Mouse (Mus musculus) liver, embryonic 13.5 days (tissue): ENCODE results near the gene Lrrc8c. TPM values are rescaled to one million over a fixed set of nuclear protein-coding genes. Genes with fewer than 3 reads are reported as not detected.

Experiments
- ATAC-seq: fragments of 200-750 bp; cut with Nextera tagmentation; 2 replicates; pipeline ENCODE4 v1.8.0; 2017; ENCODE audit warnings: low read depth, mild to moderate bottlenecking, moderate number of reproducible peaks, moderate library complexity
- DNase-seq: peaks from one replicate; pipeline ENCODE4 v3.0.0; 2022
- H3K27ac ChIP-seq: fragments of 300-500 bp; sonication (generic); 2 replicates; pipeline ENCODE4 v1.5.1; 2015; ENCODE audit warnings: moderate library complexity, mild to moderate bottlenecking, inconsistent platforms
- H3K27me3 ChIP-seq: fragments of 300-500 bp; sonication (generic); 2 replicates; pipeline ENCODE4 v1.6.1; 2015; ENCODE audit warnings: mild to moderate bottlenecking, inconsistent platforms
- H3K36me3 ChIP-seq: fragments of 300-500 bp; sonication (generic); 2 replicates; pipeline ENCODE4 v1.6.1; 2015; ENCODE audit warnings: mild to moderate bottlenecking, inconsistent platforms
- H3K4me1 ChIP-seq: fragments of 300-500 bp; sonication (generic); replicated peaks from 2 replicates; pipeline ENCODE4 v1.6.1; 2015; ENCODE audit warnings: inconsistent platforms
- H3K4me2 ChIP-seq: fragments of 300-500 bp; sonication (generic); 2 replicates; pipeline ENCODE4 v1.6.1; 2015; ENCODE audit warnings: inconsistent platforms, mild to moderate bottlenecking, moderate library complexity
- H3K4me3 ChIP-seq: fragments of 300-500 bp; sonication (generic); replicated peaks from 2 replicates; pipeline ENCODE4 v1.5.1; 2015; ENCODE audit warnings: mild to moderate bottlenecking, inconsistent platforms
- H3K9ac ChIP-seq: fragments of 300-500 bp; sonication (generic); 2 replicates; pipeline ENCODE4 v1.6.1; 2015; ENCODE audit warnings: mild to moderate bottlenecking, inconsistent platforms
- H3K9me3 ChIP-seq: fragments of 300-500 bp; sonication (generic); replicated peaks from 2 replicates; pipeline ENCODE4 v1.6.1; 2016; ENCODE audit warnings: inconsistent platforms
- WGBS: fragments of 180-500 bp; shearing (Covaris S2); methylation state at CpG from one replicate; pipeline ENCODE4 v1.1.7; 2015; ENCODE audit not compliant: insufficient replicate concordance; 5-methylcytosine and 5-hydroxymethylcytosine counted together
- polyA plus RNA-seq: library from polyadenylated mRNA; unstranded; fragments of >200 nt; fragmentation: Nextera tagmentation; extraction: Ambion mirVana; gene quantifications from 2 replicates; pipeline ENCODE4 v1.2.1, GENCODE M21; 2015

The Lrrc8c gene
- polyA plus RNA-seq, 1 experiment from 2014 or later = 17.5 TPM

DNA sequence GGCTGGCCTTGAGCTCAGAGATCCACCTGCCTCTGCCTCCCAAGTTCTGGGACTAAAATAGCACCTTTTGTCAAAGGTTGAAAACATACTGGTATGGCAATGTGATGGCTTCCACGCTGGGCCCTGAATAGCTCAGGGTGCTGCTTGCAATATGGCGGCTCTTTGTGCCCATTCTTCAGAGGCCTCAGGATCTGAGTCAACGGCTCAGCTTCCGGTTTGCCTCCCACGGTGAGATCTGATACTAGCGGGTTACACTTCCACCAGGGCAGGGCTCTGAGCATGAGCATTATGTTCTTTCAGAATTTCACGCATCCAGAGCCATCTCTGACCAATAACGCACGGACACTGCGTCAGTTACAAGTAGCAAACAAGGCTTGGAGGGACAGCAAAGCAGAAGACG is 120.2 kb downstream of the Lrrc8c start:
- H3K9ac ChIP-seq = no peak overlapping the region
- WGBS = 77% methylated on average over 11 of the region's 11 CpGs
- ATAC-seq = no peak

DNA sequence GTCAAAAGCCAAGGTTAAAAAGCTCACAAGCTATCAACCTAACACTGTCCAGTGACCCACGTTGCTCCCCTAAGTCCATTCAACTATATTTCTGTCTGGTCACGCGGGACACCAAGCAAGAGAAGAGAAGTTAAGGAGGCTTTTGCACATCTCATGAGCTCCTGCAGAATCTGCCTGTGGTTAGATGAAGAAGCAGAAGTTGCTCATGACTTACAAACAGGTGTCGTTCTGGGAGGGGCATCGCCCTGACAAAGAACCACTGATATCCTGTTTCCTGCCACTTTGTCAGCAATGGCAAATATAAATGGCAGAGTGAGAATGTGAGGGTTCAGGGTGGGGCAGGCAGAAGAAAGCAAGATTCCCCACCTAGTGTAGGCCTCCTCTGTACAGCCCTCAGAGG is 123.3 kb downstream of the Lrrc8c start:
- H3K4me1 ChIP-seq = peaks cover 4% of the 10 kb centered on the region; the same call in 1 of the 2 replicates
- no peak overlapping the region for H3K4me3 ChIP-seq
- no peak for DNase-seq
- H3K27me3 ChIP-seq = no peaks in the 10 kb centered on the region
- no peak overlapping the region for H3K9ac ChIP-seq
- WGBS = 14% methylated on average over 5 of the region's 5 CpGs
- no peak for ATAC-seq
- no peaks in the 10 kb centered on the region for H3K36me3 ChIP-seq
- H3K9me3 ChIP-seq = no peaks in the 10 kb centered on the region
- H3K27ac ChIP-seq = no peak overlapping the region
- no peak overlapping the region for H3K4me2 ChIP-seq

More for the DNA sequence above, 120.2 kb downstream of the Lrrc8c start:
- Histone ChIP-seq H3K36me3 (no peaks in the 10 kb centered on the region), H3K4me3 (no peak overlapping the region), H3K27me3 (no peaks in the 10 kb centered on the region), H3K9me3 (no peaks in the 10 kb centered on the region), H3K4me1 (peaks cover 4% of the 10 kb centered on the region), H3K27ac (no peak overlapping the region), H3K4me2 (no peak overlapping the region)
- no peak for DNase-seq

DNA sequence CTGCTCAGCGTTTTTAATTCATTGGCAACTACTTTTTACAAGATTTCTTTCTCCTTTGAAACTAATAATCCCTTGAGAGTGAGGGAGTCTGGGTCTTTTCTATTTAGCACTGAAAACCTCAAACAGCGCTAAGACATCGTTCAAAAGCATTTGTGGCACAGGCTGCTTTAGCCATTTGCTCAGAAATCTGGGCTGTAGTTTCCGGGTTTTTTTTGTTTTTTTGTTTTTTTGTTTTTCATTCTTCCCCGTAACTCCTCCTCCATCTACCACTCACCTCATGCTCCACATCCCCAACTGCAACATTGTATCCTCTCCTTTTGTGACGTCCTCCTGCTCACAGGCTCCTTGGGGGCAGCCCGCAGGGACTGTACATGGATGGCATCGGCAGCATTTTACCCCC is 124.1 kb downstream of the Lrrc8c start:
- Histone ChIP-seq H3K27ac (no peak overlapping the region), H3K4me1 (peaks cover 4% of the 10 kb centered on the region; the same call in 1 of the 2 replicates)

DNA sequence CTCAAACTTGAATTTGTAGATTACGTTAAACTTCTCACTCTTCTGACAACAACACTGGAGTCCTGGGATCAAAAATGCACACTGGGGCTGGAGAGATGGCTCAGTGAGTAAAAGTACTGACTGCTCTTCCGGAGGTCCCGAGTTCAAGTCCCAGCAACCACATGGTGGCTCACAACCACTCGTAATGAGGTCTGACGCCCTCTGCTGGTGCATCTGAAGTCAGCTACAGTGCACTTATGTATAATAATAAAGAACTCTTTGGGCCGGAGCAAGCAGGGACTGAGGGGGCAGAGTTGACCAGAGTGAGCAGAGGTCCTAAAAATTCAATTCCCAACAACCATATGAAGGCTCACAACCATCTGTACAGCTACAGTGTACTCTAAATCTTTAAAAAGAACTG is 125.0 kb downstream of the Lrrc8c start:
- peaks cover 13% of the 10 kb centered on the region for H3K4me1 ChIP-seq
- H3K4me2 ChIP-seq = no peak overlapping the region
- H3K9ac ChIP-seq = no peak overlapping the region
- ATAC-seq = no peak
- no peak overlapping the region for H3K27ac ChIP-seq
- no peaks in the 10 kb centered on the region for H3K9me3 ChIP-seq
- DNase-seq = no peak
- no peaks in the 10 kb centered on the region for H3K36me3 ChIP-seq
- no peak overlapping the region for H3K4me3 ChIP-seq
- H3K27me3 ChIP-seq = no peaks in the 10 kb centered on the region
- WGBS = 82% methylated on average over 6 of the region's 6 CpGs

More for the DNA sequence above, 124.1 kb downstream of the Lrrc8c start:
- Histone ChIP-seq H3K27me3 (no peaks in the 10 kb centered on the region), H3K9ac (no peak overlapping the region), H3K4me3 (no peak overlapping the region), H3K36me3 (no peaks in the 10 kb centered on the region), H3K4me2 (no peak overlapping the region), H3K9me3 (no peaks in the 10 kb centered on the region)
- WGBS = 68% methylated on average over 8 of the region's 8 CpGs
- ATAC-seq (no peak), DNase-seq (no peak)

DNA sequence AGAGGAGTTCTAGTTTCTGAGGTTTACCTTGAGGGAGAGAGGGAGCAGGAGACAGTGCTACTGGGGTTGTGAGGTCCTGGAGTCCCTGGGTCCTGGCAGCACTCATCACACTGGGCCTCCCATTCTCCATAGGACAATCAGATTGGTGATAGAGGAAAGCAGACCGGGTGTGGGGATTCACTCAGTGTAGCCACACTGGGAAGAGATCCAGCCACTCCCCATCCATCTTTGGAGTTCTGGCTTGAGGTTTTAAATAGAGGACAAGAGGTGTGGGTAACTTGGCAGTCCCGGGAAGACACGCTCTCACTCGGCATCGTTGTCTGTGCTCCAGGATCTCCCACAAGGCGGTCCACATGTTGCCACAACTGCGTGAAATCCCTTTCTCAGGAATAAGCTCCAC is 127.9 kb downstream of the Lrrc8c start:
- no peak overlapping the region for H3K4me2 ChIP-seq
- no peaks in the 10 kb centered on the region for H3K27me3 ChIP-seq
- no peak overlapping the region for H3K27ac ChIP-seq
- H3K36me3 ChIP-seq = no peaks in the 10 kb centered on the region
- H3K9me3 ChIP-seq = no peaks in the 10 kb centered on the region
- DNase-seq = no peak
- no peak for ATAC-seq
- no peak overlapping the region for H3K9ac ChIP-seq
- H3K4me3 ChIP-seq = no peak overlapping the region
- WGBS = 77% methylated on average over 7 of the region's 7 CpGs
- peaks cover 35% of the 10 kb centered on the region for H3K4me1 ChIP-seq

DNA sequence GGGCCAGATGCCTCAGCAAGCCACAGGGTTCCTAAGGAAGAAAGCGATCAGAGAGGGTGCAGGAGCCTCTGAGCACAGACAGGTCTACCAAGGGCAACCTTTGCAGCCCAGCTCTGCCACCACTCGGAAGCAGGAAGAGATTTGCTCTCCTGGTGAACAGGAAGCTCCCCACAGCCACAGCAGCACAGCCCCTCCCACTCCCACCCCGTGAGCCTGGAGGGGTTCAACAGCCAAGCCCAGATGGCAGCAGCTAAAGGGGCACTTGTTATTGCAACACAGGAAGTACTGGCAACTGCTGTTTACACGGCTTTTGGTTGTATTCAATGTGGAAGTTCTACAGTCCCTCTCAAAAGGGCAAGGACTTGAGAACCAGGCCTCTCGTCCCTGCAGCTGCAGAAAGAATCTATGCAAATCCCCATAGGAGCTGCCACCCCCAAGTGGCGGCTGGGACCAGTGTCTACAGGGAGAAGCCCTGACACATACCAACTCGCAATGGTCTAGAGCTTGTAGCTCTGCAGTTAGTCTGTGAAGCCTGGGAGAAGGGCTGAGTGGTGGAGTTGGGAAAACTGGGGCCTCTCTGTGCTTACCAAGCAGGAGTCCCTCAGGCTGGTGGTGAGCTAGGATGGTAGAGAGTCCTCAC is 129.6 kb downstream of the Lrrc8c start:
- Histone ChIP-seq H3K4me2 (no peak overlapping the region), H3K27ac (peak overlapping the region; percentile 74), H3K9me3 (no peaks in the 10 kb centered on the region), H3K4me3 (no peak overlapping the region), H3K27me3 (no peaks in the 10 kb centered on the region), H3K4me1 (peaks cover 32% of the 10 kb centered on the region), H3K36me3 (no peaks in the 10 kb centered on the region), H3K9ac (no peak overlapping the region)
- peak; percentile 18 for DNase-seq
- peak; percentile 61 for ATAC-seq
- WGBS = 16% methylated on average over 7 of the region's 7 CpGs

DNA sequence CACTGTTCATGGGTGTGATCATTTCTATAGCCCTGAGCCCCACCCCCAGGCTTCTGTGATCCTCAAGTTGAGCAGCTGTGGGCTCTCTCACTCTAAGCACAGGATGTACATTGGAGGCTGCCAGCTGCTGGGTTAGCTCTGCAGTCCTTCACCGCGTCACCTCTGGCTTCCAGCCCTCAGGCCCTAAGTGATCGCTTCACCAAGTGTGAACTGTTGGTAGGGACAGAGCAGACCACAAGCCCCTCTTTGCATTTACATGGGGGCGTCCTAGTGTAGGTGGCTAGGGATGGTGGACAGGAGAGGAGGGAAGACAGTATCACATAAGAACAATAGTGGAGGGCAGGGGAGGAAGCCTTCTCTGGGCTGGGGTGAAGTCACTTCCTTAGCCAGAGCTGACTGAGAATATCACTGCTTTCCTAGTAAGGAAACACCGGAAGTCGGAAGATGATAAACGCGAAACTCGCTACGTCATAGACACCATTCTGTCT is 130.4 kb downstream of the Lrrc8c start:
- Histone ChIP-seq H3K4me1 (peaks cover 35% of the 10 kb centered on the region), H3K27ac (peak overlapping the region; percentile 74), H3K9ac (no peak overlapping the region), H3K36me3 (no peaks in the 10 kb centered on the region), H3K27me3 (no peaks in the 10 kb centered on the region), H3K4me2 (peak overlapping the region; percentile 28; the same call in 1 of the 2 replicates), H3K9me3 (no peaks in the 10 kb centered on the region), H3K4me3 (no peak overlapping the region)
- peak; percentile 39; the same call in 1 of the 2 replicates for ATAC-seq
- no peak for DNase-seq
- 40% methylated on average over 10 of the region's 10 CpGs for WGBS

DNA sequence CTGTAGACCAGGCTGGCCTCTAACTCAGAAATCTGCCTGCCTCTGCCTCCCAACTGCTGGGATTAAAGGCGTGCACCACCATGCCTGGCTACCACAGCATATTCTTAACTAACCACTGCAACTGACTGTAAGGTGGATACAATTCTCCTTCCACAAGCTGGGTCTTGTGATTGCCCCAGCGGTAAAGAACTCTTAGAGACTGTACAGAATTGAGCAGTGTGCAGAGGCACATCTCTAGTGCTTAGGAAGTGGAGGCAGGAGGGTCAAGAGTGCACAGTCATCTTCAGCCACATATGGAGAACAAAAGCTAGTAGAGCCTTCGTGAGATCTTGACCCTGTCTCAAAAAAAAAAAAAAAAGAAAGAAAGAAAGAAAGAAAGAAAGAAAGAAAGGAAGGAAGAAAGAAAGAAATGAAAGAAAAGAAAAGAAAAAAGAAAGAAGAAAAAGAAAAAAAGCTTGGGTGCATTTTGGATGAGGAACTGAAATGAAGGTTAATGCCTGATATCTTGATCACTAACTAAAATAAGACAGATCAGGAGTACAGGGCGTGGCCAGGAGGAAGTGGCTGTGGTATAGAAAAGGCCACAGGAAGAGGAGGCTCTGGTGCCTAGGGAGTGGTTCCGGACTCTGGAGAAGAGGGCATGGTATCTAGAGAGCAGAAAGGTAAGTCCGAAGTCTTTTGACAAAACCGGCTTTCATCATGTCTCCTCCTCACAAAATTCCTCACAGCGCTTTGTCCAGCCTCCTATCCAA is 131.7 kb downstream of the Lrrc8c start:
- H3K4me3 ChIP-seq = peak overlapping the region; percentile 41
- H3K27ac ChIP-seq = peak overlapping the region; percentile 43; the same call in 1 of the 2 replicates
- no peaks in the 10 kb centered on the region for H3K9me3 ChIP-seq
- H3K9ac ChIP-seq = peak overlapping the region; percentile 61
- peak; percentile 49; the same call in 1 of the 2 replicates for ATAC-seq
- no peaks in the 10 kb centered on the region for H3K27me3 ChIP-seq
- no peak for DNase-seq
- H3K36me3 ChIP-seq = no peaks in the 10 kb centered on the region
- H3K4me2 ChIP-seq = peak overlapping the region; percentile 60
- WGBS = 21% methylated on average over 8 of the region's 8 CpGs
- H3K4me1 ChIP-seq = peaks cover 36% of the 10 kb centered on the region

DNA sequence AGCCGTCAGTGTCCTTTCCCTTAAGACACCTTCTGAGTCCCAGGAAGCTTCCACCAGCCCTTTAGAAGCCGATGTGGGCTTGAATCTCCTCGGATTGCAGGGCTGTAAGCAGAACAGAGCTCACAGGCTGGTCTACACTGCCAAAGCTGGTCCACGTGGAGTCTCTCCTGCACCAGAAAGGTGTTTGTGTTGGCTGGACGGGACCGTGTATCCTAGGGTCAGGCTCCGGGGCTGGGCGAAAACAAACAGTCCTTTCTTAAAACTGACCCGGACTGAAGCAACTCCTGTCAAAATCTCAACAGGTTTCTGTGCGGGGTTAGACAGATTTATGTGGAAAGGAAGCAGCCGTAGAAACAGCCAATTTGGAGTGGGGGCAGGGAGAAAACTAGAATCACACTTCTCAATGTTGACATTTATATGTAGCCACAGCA is 132.4 kb downstream of the Lrrc8c start:
- H3K9ac ChIP-seq = peak overlapping the region; percentile 61
- H3K4me2 ChIP-seq = peak overlapping the region; percentile 60
- H3K4me3 ChIP-seq = peak overlapping the region; percentile 41
- ATAC-seq = 0 out of 2 replicates have a peak, but pooled peaks have one; percentile 16
- no peak for DNase-seq
- H3K27me3 ChIP-seq = no peaks in the 10 kb centered on the region
- H3K4me1 ChIP-seq = peaks cover 36% of the 10 kb centered on the region
- peak overlapping the region; percentile 43; the same call in 1 of the 2 replicates for H3K27ac ChIP-seq
- no peaks in the 10 kb centered on the region for H3K9me3 ChIP-seq
- no peaks in the 10 kb centered on the region for H3K36me3 ChIP-seq
- 20% methylated on average over 11 of the region's 11 CpGs for WGBS

GRCm38 (mm10) chr5:105654237-105655063 is 135.3 kb downstream of the Lrrc8c start:
- H3K9ac ChIP-seq = no peak overlapping the region
- no peak overlapping the region for H3K4me3 ChIP-seq
- no peaks in the 10 kb centered on the region for H3K27me3 ChIP-seq
- H3K4me2 ChIP-seq = peak overlapping the region; percentile 25
- no peaks in the 10 kb centered on the region for H3K9me3 ChIP-seq
- ATAC-seq = peak; percentile 58
- H3K4me1 ChIP-seq = peaks cover 24% of the 10 kb centered on the region
- no peaks in the 10 kb centered on the region for H3K36me3 ChIP-seq
- no peak overlapping the region for H3K27ac ChIP-seq
- WGBS = 14% methylated on average over 15 of the region's 15 CpGs
- DNase-seq = peak; percentile 55
